Comparison of ENCODE assay signal across 22 mouse cellular contexts in the genomic region with DNA sequence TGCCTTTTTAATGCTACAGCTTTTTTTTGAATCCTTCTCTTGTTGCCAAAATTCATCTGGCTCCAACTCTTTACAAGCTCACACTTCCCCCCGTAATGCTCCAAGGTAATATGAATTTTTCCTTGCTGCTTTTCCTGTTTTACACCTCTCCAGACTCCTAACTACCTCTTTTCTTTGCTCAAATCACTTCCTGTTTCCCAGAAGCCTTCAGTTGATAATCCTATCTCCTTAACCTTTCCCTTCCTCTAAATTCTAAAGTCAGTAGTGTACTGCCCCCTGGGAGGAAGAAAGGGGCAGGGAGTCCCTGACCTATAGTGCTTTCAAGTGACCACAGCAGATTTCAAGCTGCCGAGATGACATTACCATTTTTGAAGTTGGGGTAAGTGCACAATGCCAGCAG. TPM values are rescaled to one million over a fixed set of nuclear protein-coding genes. Genes with fewer than 3 reads are reported as not detected.
DNase-seq lines count a peak whose midpoint lies in the region; ATAC-seq and TF ChIP-seq lines count a peak whose summit lies in the region.
"Had no signal": no experiment of that assay in that cellular context is flagged by ENCODE, and none has a peak within 500 bp of the region (broad histone marks: within the 10 kb centered on the region; RNA-seq: fewer than 3 reads in every experiment).

No protein-coding gene starts in this region.

- H3K4me3 ChIP-seq in gastrocnemius, adult 2 months, result no peak overlapping the region
- H3K4me3 ChIP-seq in intestine, postnatal 0 days (ENCODE audit: low read depth, low read length), result no peak overlapping the region
- no peak overlapping the region for H3K4me3 ChIP-seq in intestine, embryonic 16.5 days (ENCODE audit: low read length)
- H3K4me3 ChIP-seq in MEL (ENCODE audit: control insufficient read depth in 1 of 2, insufficient read depth in 1 of 2, low read depth in 2 of 2, low read length in 2 of 2), result no peak overlapping the region
- no peak overlapping the region for H3K4me3 ChIP-seq in stomach, embryonic 16.5 days (replicated peaks; ENCODE audit: low read length)
- H3K4me3 ChIP-seq: embryonic facial prominence, embryonic 12.5 days; erythroblast, embryonic 14.5 days; limb, embryonic 15.5 days had no signal

- no peak for TF ChIP-seq POLR2A in MEL (IDR thresholded peaks at IDR 0.05; ENCODE audit: control insufficient read depth in 1 of 2, insufficient read depth in 1 of 2, low read depth in 1 of 2, low read length in 2 of 2, poor library complexity in 1 of 2)

- intact Hi-C loops in gastrocnemius, adult 2 months (cut with DNase I), result no loop called here

- H3K79me2 ChIP-seq in MEL (ENCODE audit: control insufficient read depth, insufficient read depth, low read length, poor library complexity), result peaks cover 29% of the 10 kb centered on the region

- H3K27me3 ChIP-seq in intestine, postnatal 0 days (replicated peaks; ENCODE audit: control insufficient read depth, insufficient read depth, low read length), result no peaks in the 10 kb centered on the region
- no peaks in the 10 kb centered on the region for H3K27me3 ChIP-seq in intestine, embryonic 16.5 days (replicated peaks; ENCODE audit: control insufficient read depth, insufficient read depth, low read length)
- no peaks in the 10 kb centered on the region for H3K27me3 ChIP-seq in MEL (ENCODE audit: control insufficient read depth in 1 of 2, insufficient read depth in 2 of 2, low read length in 2 of 2)
- no peaks in the 10 kb centered on the region for H3K27me3 ChIP-seq in stomach, embryonic 16.5 days (ENCODE audit: control insufficient read depth, insufficient read depth, low read length)
- H3K27me3 ChIP-seq: embryonic facial prominence, embryonic 12.5 days; limb, embryonic 15.5 days had no signal

- peak overlapping the region; percentile 41; the same call in 1 of the 2 replicates for H3K27ac ChIP-seq in gastrocnemius, adult 2 months
- H3K27ac ChIP-seq in intestine, postnatal 0 days (ENCODE audit: low read depth, low read length), result peak overlapping the region; percentile 15
- no peak overlapping the region for H3K27ac ChIP-seq in intestine, embryonic 16.5 days (ENCODE audit: low read length)
- H3K27ac ChIP-seq in MEL (ENCODE audit: control insufficient read depth, low read depth, low read length), result no peak overlapping the region
- 0 out of 2 replicates have a peak overlapping the region, but pooled peaks have one; percentile 30 for H3K27ac ChIP-seq in stomach, embryonic 16.5 days (ENCODE audit: low read length)
- H3K27ac ChIP-seq: embryonic facial prominence, embryonic 12.5 days; hindbrain, embryonic 14.5 days; kidney, postnatal 0 days; limb, embryonic 15.5 days had no signal

- H3K9ac ChIP-seq in intestine, postnatal 0 days (ENCODE audit: low read depth, low read length), result no peak overlapping the region
- H3K9ac ChIP-seq in intestine, embryonic 16.5 days (ENCODE audit: low read depth, low read length), result no peak overlapping the region
- H3K9ac ChIP-seq in MEL (ENCODE audit: control insufficient read depth, low read depth, low read length, poor library complexity, severe bottlenecking), result no peak overlapping the region
- H3K9ac ChIP-seq in stomach, embryonic 16.5 days (ENCODE audit: low read length), result no peak overlapping the region
- H3K9ac ChIP-seq: embryonic facial prominence, embryonic 12.5 days; hindbrain, embryonic 14.5 days; limb, embryonic 15.5 days; lung, embryonic 14.5 days had no signal

- TF ChIP-seq RAD21 in MEL (IDR thresholded peaks at IDR 0.05; ENCODE audit: low read depth, low read length), result no peak

- 0 out of 2 replicates have a peak, but pooled peaks cover 6% of the 10 kb centered on the region for H3K4me1 ChIP-seq in intestine, postnatal 0 days (replicated peaks; ENCODE audit: control insufficient read depth, insufficient read depth, low read length)
- H3K4me1 ChIP-seq in intestine, embryonic 16.5 days (ENCODE audit: control insufficient read depth, insufficient read depth, low read length), result peaks cover 17% of the 10 kb centered on the region
- peaks cover 0 to 24% of the 10 kb centered on the region in 2 experiments for H3K4me1 ChIP-seq in MEL (ENCODE audit: control insufficient read depth in 1 of 2, insufficient read depth in 2 of 2, low read length in 2 of 2)
- peaks cover 20% of the 10 kb centered on the region for H3K4me1 ChIP-seq in stomach, embryonic 16.5 days (ENCODE audit: control insufficient read depth, insufficient read depth, low read length)

- TF ChIP-seq EP300 in MEL (IDR thresholded peaks at IDR 0.05; ENCODE audit: low read depth in 1 of 2, low read length in 2 of 2), result peak; percentile 53 to 55

- H3K4me2 ChIP-seq in intestine, postnatal 0 days (replicated peaks; ENCODE audit: low read depth), result 0 out of 2 replicates have a peak overlapping the region, but pooled peaks have one; percentile 3
- H3K4me2 ChIP-seq in intestine, embryonic 16.5 days (ENCODE audit: low read depth, low read length), result no peak overlapping the region
- H3K4me2 ChIP-seq in stomach, embryonic 16.5 days (ENCODE audit: low read depth, low read length), result no peak overlapping the region; the same call in 1 of the 2 replicates
- H3K4me2 ChIP-seq: embryonic facial prominence, embryonic 12.5 days; hindbrain, embryonic 14.5 days; lung, embryonic 14.5 days; midbrain, embryonic 11.5 days had no signal

- no peak for TF ChIP-seq CTCF in gastrocnemius, adult 2 months (IDR thresholded peaks at IDR 0.05)
- no peak for TF ChIP-seq CTCF in intestine, postnatal 0 days (IDR thresholded peaks at IDR 0.05; ENCODE audit: low read depth)
- TF ChIP-seq CTCF in MEL (IDR thresholded peaks at IDR 0.05 in 2 of 3, conservative IDR thresholded peaks at IDR 0.05 in 1 of 3; ENCODE audit: control insufficient read depth in 1 of 3, insufficient read depth in 1 of 3, low read depth in 2 of 3, low read length in 3 of 3, poor library complexity in 1 of 3, severe bottlenecking in 1 of 3), result 0 out of 6 replicates have a peak, but pooled peaks of 1 of the 3 experiments have one; percentile 7

- ATAC-seq in intestine, postnatal 0 days, result no peak
- ATAC-seq in intestine, embryonic 16.5 days, result no peak
- ATAC-seq in stomach, embryonic 16.5 days (ENCODE audit: insufficient read depth, low FRiP score), result no peak
- ATAC-seq: forebrain, embryonic 14.5 days had no signal

- H3K9me3 ChIP-seq in intestine, postnatal 0 days (ENCODE audit: control insufficient read depth), result no peaks in the 10 kb centered on the region
- no peaks in the 10 kb centered on the region for H3K9me3 ChIP-seq in intestine, embryonic 16.5 days (ENCODE audit: control insufficient read depth, low read length)
- H3K9me3 ChIP-seq in MEL (replicated peaks; ENCODE audit: insufficient read depth, low read length), result no peaks in the 10 kb centered on the region
- H3K9me3 ChIP-seq in stomach, embryonic 16.5 days (replicated peaks; ENCODE audit: control insufficient read depth, low read length), result no peaks in the 10 kb centered on the region
- H3K9me3 ChIP-seq: embryonic facial prominence, embryonic 12.5 days; limb, embryonic 15.5 days had no signal

- H3K36me3 ChIP-seq in intestine, postnatal 0 days (ENCODE audit: control insufficient read depth, insufficient read depth), result no peaks in the 10 kb centered on the region
- H3K36me3 ChIP-seq in intestine, embryonic 16.5 days (ENCODE audit: control insufficient read depth, insufficient read depth, low read length), result no peaks in the 10 kb centered on the region
- H3K36me3 ChIP-seq in MEL (ENCODE audit: control insufficient read depth in 1 of 2, insufficient read depth in 2 of 2, low read length in 2 of 2), result peaks cover 0 to 31% of the 10 kb centered on the region in 2 experiments; a peak in 3 of 4 replicates
- no peaks in the 10 kb centered on the region for H3K36me3 ChIP-seq in stomach, embryonic 16.5 days (ENCODE audit: control insufficient read depth, insufficient read depth, low read length)
- H3K36me3 ChIP-seq: embryonic facial prominence, embryonic 12.5 days; limb, embryonic 15.5 days had no signal

- WGBS in intestine, postnatal 0 days, result 61% methylated on average over 2 of the region's 2 CpGs
- 71% methylated on average over 2 of the region's 2 CpGs for WGBS in intestine, embryonic 16.5 days
- 75% methylated on average over 2 of the region's 2 CpGs for WGBS in stomach, embryonic 16.5 days

- DNase-seq in gastrocnemius, adult 2 months, result no peak
- no peak for DNase-seq in gastrocnemius, postnatal 25 days
- DNase-seq in MEL (ENCODE audit: low read depth, low spot score), result peak; percentile 41
- DNase-seq in kidney, adult 11 months, result no peak
- DNase-seq: adrenal gland, adult 8-10 months; cerebellum, adult 11 months; cerebellum, postnatal 10 days; gastrocnemius, postnatal 36 days; heart, postnatal 36 days; lung, postnatal 36 days; thymus, postnatal 25 days had no signal

RNA-seq across cellular contexts. Expression of gene Fam162a, which starts 3.7 kb away (rescaled TPM):
- total RNA-seq in gastrocnemius, adult 2 months (2021), result 100 to 1,000 TPM; 112 to 147 TPM
- 100 to 1,000 TPM; 115 to 131 TPM for total RNA-seq in gastrocnemius, postnatal 25 days (2021)
- 445 and 480 TPM in 2 replicates for polyA plus RNA-seq in intestine, postnatal 0 days (2015; fragmentation: Nextera tagmentation; extraction: Ambion mirVana)
- polyA plus RNA-seq in intestine, embryonic 16.5 days (2015; fragmentation: Nextera tagmentation; extraction: Ambion mirVana), result 513 and 517 TPM in 2 replicates
- total RNA-seq in MEL (2012; rRNA removed), result 111 and 120 TPM in 2 replicates
- polyA plus RNA-seq in MEL (2012; ENCODE audit: insufficient read depth in 1 of 2, insufficient read length in 2 of 2, low read depth in 1 of 2, low replicate concordance in 2 of 2, missing spikeins in 1 of 2), result 100 to 1,000 TPM in 1 of 2 experiments, not detected in 1; 129 TPM
- polyA plus RNA-seq in stomach, embryonic 16.5 days (2015; fragmentation: Nextera tagmentation; extraction: Ambion mirVana), result 494 and 500 TPM in 2 replicates

RNA-seq across cellular contexts. Expression of gene Ccdc58, which starts 3.8 kb away (rescaled TPM):
- total RNA-seq in gastrocnemius, adult 2 months (2021), result 10 to 100 TPM; 19.6 to 31.6 TPM
- 10 to 100 TPM; 27.7 to 28.4 TPM for total RNA-seq in gastrocnemius, postnatal 25 days (2021)
- 64.6 and 65.2 TPM in 2 replicates for polyA plus RNA-seq in intestine, postnatal 0 days (2015; fragmentation: Nextera tagmentation; extraction: Ambion mirVana)
- 104 and 121 TPM in 2 replicates for polyA plus RNA-seq in intestine, embryonic 16.5 days (2015; fragmentation: Nextera tagmentation; extraction: Ambion mirVana)
- 183 and 203 TPM in 2 replicates for total RNA-seq in MEL (2012; rRNA removed)
- 10 to 100 TPM in 1 of 2 experiments, not detected in 1; 98.3 TPM for polyA plus RNA-seq in MEL (2012; ENCODE audit: insufficient read depth in 1 of 2, insufficient read length in 2 of 2, low read depth in 1 of 2, low replicate concordance in 2 of 2, missing spikeins in 1 of 2)
- 82.1 and 83.8 TPM in 2 replicates for polyA plus RNA-seq in stomach, embryonic 16.5 days (2015; fragmentation: Nextera tagmentation; extraction: Ambion mirVana)

RNA-seq across cellular contexts. Expression of gene Wdr5b, which starts 26.7 kb away (rescaled TPM):
- 1 to 10 TPM; 1.3 to 1.9 TPM for total RNA-seq in gastrocnemius, adult 2 months (2021)
- total RNA-seq in gastrocnemius, postnatal 25 days (2021), result 1 to 10 TPM; 1.5 to 2.0 TPM
- polyA plus RNA-seq in intestine, postnatal 0 days (2015; fragmentation: Nextera tagmentation; extraction: Ambion mirVana), result 3.8 and 4.0 TPM in 2 replicates
- 5.7 and 5.9 TPM in 2 replicates for polyA plus RNA-seq in intestine, embryonic 16.5 days (2015; fragmentation: Nextera tagmentation; extraction: Ambion mirVana)
- 2.1 and 3.3 TPM in 2 replicates for total RNA-seq in MEL (2012; rRNA removed)
- polyA plus RNA-seq in MEL (2012; ENCODE audit: insufficient read depth in 1 of 2, insufficient read length in 2 of 2, low read depth in 1 of 2, low replicate concordance in 2 of 2, missing spikeins in 1 of 2), result 1 to 10 TPM in 1 of 2 experiments, not detected in 1; 1.7 TPM
- polyA plus RNA-seq in stomach, embryonic 16.5 days (2015; fragmentation: Nextera tagmentation; extraction: Ambion mirVana), result 7.1 and 8.0 TPM in 2 replicates

Comparison
In these comparisons a context has a peak if more than half of its experiments do, and no peak if none do; other contexts are left out.
1. H3K27ac ChIP-seq: peak in gastrocnemius, adult 2 months (single experiment), intestine, postnatal 0 days (single experiment) and stomach, embryonic 16.5 days (single experiment); none in intestine, embryonic 16.5 days (single experiment) and MEL (single experiment).